Mouse (Mus musculus): ENCODE results near the gene Ank3.

The Ank3 gene

DNA sequence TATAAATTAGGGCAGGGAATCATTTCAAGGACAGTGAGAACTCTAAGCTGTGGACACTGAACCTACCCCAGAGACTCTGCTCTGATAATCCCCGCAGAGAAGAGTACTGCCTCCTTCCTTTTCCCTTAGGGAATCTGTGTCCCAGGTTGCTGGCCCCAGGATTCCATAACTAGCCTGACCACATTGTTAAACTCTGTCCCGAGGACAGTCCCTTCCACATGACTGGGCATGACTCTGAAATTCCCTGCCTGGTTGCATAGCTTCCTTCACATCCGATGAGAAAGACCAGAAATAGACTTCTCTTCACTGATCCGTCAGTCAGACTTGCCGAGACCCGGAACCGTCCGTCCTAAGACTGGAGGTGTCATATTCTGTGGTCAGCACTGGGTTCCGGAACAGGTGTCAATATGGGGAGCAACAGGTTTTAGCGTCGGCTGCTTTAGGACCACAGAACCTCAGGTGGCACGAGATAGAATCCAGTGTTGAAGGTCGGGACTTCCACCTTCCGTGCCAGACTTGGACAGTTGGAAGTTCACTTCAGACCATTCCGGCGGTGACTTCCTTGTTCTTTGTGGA lies 219.1 kb downstream of the Ank3 start:
- DNase-seq (ENCODE audit: low spot score in 2 of 2) = no peak

DNA sequence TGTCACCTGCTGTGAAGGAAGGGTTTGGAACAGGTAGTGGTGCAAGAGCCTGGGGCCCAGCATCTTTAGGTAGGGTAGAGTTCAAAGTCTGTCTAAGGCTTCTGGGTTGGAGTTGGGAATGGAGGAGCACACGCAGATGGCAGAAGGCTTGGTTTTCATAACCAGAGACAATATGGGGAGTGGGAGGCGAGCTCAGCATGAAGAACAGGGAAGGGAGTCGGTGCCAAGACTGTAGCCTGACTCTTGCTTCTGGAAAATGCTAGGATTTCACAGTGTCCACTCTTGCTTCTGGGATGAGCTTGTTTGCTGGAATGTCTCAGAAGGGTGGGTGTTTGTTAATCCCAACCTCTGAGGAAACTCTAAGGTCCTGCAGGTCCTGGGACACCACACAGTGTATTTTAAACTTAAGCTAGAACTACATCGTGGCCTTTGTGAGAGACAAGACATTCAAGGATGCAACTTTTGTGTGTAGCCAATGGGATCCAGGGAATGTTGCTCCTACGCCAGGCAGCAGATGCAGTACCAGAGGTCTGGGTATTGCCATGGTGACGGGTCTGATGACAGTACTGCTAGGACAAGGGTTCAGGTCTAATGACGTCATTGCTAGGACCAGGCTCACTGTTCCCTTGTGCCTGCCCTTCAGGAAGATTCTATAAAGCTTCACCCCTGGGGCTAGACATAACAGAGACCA lies 222.3 kb downstream of the Ank3 start:
- DNase-seq (ENCODE audit: low spot score in 2 of 2) = no peak

DNA sequence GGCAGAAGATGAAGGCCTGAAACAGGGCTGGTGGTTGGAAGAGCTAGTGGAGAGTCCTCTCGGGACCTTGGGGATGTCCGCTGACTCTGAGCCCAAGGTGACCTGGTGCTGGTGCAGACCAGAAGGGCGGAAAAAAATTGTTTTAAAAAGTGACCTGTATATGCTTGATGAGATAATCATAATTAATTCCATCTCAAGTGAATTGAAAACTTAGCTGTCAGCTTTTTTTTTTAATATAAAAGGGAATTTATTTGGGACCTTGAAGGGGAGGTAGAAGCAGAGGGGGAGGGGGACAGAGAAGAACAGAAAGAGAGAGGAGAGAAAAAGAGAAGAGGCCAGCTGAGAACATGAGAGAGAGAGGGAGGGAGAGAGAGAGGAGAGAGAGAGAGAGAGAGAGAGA lies 229.2 kb downstream of the Ank3 start:
- no peak for DNase-seq (ENCODE audit: low spot score in 2 of 2)

DNA sequence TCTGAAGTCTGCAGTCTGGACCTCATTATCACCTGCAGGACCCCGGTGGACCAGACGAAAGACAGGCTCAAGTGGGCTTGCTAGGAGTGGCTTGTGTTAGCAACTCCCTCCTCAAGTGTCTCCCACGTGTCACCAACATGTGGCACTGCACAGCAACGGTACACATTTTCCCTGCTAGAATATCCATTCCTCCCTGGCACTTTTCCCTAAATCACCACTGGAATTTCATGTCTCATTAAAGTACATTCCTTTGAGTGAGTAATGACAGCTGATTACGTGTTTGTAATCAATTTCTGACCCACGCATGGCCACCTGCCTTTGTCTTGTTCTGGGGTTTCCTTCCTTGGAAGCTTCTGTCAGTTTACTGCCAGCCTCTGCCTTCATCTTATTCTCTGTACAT lies 230.2 kb downstream of the Ank3 start:
- no peak for DNase-seq (ENCODE audit: low spot score in 2 of 2)

DNA sequence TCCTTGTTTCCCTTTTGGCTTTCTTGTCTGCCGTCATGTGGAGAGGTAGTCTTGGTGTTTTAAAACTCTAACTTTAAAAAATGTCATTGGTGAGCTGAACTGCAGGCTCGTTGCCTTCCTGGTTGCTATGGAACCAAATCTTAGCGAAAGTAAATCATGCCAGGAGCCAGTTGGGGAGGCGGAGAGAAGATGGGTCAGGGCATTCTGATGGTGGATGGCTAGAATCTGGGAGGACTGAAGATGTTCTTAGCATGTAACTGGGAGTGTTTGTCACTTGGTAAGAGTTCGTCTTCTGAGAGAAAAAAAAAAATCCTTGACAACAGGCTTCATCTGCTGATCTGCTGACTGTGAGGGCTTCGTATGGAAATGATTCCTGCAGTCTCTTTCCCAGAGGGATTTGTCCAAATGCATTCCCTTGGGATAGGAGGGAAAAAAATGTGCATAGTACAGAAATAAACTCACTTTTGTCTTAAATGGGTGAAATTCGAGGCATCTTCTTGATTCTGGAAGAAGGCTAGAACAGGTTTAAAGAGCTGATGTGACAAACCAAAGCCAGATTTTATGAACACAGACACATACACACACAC lies 232.3 kb downstream of the Ank3 start:
- no peak for DNase-seq (ENCODE audit: low spot score in 2 of 2)

DNA sequence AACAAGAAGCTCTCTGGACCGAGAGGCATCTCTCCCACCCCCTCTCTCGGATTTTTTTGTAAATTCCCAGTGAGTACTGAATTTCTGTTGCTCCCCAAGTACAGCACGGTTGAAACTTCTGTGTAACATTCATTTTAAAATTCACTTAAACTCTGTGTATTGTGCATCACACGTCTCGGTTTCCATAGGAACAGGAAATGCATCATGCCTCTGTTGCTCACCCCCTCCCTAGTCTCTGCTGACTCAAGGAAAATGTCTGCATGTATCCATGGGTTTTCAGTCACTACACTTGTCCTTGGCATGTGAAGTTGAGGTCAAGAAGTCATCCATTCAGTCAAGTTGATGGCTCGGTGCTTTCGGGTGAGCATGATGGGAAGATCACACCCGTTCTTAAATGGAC lies 234.3 kb downstream of the Ank3 start:
- peak in 1 of 2 experiments; percentile 3 for DNase-seq (ENCODE audit: low spot score in 2 of 2)

DNA sequence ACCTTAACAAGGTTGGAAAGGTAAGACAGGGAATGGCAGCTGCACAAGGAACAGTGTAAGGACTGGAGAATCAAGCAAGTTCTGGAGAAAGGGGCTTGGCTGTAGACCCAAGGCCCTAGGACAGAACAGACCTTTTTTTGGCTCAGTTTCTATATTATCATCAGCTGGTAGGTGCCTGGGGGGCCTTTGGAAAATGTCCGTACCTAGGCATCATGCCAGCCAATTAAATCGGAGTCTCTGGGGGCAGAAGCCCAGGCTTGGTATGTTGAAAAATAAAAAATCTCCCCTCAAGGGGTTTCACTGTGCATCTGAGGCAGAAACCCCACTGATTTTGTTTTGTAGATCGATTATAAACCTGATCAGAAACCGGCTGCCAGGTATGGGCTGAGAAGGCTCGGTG lies 236.3 kb downstream of the Ank3 start:
- peak in 1 of 2 experiments; percentile 2 for DNase-seq (ENCODE audit: low spot score in 2 of 2)

DNA sequence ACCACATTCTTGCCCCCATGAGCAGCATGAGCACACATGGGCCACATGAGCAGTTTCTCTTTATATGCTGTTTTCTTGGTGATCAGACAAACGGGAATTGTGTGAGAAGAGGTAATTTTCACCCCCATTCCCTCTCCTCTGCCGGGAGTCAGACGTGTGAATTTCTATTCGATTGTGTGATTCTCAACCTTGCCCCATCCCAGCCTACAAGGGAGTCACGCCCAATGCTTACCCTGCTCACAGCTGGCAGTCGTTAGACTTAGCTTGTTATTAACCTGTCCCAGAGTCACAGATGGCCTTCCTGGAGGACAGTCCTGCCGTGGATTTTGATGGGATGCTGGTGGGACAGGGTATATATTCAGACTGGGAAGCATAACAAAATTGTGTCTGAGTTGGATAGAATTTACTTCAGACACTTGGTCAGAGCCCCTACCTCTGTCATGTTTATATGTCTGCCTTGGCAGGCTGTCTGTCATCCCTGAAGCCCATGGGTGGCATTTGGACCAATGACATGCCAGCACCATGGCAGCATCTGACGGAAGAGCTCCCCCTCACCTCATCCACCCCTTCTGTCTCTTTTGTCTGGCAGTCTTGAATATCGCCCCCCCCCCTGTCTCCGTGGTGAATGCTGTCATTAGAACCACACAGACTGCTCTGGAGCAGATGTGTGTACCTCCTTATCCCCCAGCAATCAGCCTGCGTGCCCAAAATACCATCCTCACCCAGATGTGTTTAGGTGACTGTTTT lies 237.5 kb downstream of the Ank3 start:
- DNase-seq (ENCODE audit: low spot score in 2 of 2) = peak in 1 of 2 experiments; percentile 3

DNA sequence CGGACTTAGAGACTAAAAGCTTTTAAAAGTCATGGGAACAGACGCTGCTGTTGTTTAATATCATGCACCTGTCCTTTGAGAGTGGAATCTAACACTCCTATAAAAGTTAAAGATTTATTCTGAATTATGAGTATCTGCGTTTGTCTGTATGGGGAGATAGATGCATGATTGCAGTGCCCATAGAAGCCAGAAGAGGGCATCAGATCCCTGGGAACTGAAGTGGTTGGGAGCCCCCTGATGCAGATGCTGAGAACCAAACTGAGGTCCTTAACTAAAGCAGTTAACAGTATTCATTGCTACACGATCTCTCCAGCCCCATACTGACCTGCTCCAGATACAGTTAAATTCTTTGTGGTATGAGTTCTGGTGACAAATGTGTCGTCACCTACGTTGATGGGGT lies 240.6 kb downstream of the Ank3 start:
- DNase-seq (ENCODE audit: low spot score in 2 of 2) = peak in 1 of 2 experiments; percentile 1

DNA sequence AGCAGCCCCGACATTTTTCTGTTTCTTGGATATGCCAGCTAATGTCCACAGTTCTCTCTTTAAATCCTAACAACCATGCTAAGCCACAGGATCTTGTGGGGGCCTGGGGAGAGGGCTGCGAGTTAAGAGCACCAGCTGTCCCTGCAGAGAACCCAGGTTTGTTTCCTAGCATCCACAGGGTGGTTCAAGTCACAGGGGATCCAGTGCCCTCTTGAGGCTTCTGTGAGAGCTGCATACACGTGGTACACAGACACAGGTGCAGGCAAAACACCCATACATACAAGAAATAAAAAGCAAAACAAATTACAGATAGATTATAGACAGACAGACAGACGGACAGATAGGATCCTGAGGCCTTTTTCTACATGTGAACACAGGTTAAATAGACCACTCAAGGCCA lies 242.0 kb downstream of the Ank3 start:
- no peak for DNase-seq (ENCODE audit: low spot score in 2 of 2)

DNA sequence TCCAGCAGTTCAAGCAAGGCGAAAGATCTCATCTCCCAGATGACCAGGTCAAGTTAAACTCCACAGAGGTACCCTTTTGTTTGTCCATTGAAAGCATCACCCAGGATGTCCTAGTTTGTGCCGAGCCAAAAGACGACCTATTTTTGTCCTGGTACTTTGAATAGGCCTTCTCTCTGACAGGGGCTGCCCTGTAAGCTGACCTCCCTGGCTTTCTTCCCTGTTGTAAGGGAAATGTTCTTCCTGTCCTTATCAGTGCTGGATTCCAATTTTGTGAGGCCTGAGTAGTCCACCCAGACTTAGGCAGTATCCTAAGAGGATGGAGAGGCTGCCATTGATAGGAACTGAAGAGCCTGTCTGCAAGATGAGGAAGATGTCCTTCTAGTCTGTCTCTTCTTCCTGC lies 244.9 kb downstream of the Ank3 start:
- DNase-seq (ENCODE audit: low spot score in 2 of 2) = peak in 1 of 2 experiments; percentile 2

DNA sequence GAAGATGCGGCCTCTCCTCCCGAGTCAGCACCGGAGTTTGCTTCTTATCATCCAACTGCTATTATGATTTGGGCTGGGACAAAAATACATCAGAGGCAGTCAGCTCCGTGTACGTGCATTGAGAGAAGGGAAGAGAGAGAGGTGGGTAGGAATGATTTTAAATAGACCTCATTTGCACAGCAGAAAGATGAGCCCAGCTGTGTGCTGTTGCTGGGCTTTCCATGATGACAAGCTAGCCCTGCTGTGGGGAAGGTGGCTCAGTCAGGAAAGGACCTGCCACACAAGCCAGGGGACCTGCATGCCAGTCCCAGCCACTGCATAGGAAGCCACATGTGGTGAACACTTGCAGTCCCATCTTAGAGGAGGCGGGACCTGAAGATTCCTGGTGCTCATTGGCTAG lies 245.4 kb downstream of the Ank3 start:
- peak in 1 of 2 experiments; percentile 9 for DNase-seq (ENCODE audit: low spot score in 2 of 2)

DNA sequence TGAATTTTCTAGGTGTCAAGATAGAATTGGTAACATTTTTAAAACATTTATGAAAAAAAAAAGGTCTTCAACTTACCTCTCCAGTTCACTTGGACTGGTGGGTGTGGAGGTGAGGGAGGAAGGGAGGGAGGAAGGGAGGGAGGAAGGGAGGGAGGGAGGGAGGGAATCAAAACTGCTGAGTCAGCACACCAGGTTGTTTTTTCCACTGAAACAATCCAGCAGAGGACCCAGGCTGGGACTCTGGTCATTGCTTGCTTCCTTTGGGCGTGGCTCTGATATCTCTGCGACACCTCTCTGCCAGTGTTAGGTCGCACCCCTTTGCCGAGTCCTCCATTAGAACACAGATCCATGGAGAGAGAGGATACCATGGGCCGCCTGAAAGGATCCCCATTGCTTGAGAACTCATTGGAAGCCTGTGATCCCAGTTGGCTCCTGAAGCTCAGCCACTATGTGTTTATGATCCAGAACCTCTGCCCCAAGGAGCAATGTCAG lies 246.8 kb downstream of the Ank3 start:
- peak in 1 of 2 experiments; percentile 3 for DNase-seq (ENCODE audit: low spot score in 2 of 2)

DNA sequence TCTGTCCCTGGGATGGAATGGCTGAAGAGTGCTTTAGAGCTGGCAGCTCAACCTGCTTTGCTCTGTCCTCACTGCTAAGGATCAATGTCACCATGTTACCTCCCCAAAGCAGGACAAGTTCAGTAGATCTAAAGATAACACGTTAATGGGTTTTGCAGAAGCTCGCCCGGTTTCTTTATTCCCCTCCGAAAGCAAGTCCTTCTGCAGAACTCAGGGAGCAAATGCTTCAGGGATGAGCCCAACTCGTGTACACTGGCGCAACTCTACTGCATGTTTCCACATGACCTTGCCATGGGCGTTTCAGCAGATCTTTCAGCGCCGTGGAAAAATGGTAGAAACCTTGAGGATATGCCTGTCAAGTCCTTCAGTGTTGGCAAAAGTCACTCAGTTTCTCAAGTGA lies 247.4 kb downstream of the Ank3 start:
- DNase-seq (ENCODE audit: low spot score in 2 of 2) = peak in 1 of 2 experiments; percentile 1

DNA sequence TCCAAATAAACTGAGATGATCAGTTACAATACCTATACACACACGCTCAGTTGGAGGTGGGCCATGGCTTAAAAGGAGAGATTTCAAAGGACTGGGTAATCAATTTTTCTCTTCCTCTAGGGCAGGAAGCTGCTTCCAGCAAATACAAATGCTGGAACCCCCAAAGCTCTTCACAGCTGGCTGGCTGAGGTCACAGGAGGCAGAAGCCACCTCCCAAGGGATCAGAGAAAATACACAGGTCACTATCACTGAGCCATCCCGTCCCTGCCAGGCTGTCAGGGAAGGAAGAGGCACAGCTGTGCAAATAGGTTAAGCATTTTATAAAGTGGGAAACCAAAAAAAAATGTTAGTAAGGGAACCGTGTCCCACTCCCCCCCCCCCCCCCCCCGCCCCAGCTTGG lies 251.5 kb downstream of the Ank3 start:
- no peak for DNase-seq (ENCODE audit: low spot score in 2 of 2)

DNA sequence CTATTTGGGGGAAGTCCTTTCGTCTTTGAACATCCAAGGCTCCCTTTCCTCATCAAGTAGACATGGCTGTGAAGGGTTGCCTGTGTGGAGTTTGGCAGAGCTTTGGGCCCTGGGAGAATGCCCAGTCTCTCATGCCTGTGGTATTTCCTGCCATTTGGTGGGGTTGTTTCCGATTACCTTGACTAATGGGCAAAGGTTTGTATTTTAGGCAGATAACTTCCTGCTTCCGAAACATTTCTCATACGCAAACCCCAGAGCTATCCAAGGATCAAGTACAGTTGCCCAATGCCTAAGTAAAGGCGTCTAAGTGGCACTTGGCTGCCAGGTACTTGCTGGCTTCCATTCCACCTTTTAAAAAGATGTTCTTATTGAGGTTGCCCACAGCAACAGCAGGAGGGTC lies 254.1 kb downstream of the Ank3 start:
- DNase-seq (ENCODE audit: low spot score in 2 of 2) = no peak

DNA sequence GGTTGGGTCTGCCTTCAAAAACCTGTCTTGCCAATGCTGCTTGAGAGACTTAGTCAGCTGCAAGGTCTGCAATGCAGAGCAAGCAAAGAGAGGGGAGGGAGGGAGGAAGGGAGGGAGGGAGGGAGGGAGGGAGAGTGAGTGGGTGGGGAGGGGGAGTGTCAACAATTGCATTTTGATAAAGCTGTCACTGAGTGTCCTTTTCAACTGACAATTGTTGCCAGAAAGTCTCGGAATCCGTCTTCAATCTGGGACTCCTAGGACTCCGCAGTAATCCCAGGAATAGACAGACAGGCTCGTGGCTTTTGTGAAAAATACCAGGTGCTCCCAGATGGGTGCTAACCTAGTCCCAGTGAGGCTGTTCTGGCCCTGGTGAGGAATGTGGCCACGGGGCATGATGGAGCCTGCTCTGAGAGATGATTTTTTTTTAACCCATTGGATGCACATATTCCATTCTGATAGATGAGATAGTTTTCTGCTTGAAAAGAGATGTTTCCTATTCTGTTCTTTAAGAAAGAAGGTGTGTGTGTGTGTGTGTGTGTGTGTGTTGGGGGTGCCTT lies 254.6 kb downstream of the Ank3 start:
- DNase-seq (ENCODE audit: low spot score in 2 of 2) = no peak

DNA sequence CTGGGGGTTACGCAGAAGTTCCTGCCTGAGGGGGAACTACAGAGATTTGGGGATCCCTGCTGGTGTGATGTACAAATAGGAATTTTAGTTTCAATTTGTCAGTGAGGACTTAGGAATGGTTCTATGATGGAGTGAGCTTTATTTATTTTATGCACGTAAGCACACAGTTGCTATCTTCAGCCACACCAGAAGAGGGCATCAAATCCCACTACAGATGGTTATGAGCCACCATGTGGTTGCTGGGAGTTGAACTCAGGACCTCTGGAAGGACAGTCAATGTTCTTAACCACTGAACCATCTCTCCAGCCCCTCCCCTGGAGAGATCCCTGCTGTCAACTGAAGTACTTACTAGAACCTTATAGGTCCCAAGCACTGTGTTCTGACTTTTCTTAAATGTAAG lies 255.6 kb downstream of the Ank3 start:
- no peak for DNase-seq (ENCODE audit: low spot score in 2 of 2)

DNA sequence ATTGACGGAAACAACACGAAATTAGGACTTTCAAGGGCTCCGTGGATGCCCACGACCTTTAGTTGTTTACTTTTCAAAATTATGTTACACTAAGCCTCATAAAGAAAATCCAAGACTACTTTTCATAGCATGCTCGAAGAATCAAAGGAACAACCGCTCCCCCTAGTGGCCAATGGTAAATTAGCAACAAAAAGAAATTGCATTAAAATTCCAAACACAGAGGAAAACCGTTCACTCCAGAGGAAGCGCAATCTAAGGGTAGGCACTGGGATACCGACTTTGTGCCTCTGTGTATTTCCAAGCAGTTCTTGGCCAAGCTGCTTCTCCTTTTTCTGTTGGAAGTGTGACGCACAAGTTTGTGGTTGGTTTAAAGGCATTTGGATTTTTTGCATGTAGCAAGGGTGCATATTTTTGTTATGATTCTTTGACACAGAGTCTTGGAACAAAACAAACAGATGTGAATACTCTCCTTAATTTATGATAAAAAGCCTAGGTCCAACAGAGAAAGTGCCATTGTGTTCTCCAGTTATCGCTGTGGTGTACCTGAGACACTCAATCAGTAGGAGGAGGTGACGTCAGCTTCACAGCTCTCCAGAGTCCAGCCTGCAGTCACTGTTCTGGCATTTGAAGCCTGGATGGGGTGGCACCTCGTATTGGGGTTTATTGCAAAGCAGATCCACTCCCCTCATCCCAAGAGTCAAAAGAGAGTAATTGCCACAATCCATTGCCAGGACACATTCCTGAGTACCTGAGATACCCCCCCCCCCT lies 256.5 kb downstream of the Ank3 start:
- peak in 1 of 2 experiments; percentile 45 for DNase-seq (ENCODE audit: low spot score in 2 of 2)

DNA sequence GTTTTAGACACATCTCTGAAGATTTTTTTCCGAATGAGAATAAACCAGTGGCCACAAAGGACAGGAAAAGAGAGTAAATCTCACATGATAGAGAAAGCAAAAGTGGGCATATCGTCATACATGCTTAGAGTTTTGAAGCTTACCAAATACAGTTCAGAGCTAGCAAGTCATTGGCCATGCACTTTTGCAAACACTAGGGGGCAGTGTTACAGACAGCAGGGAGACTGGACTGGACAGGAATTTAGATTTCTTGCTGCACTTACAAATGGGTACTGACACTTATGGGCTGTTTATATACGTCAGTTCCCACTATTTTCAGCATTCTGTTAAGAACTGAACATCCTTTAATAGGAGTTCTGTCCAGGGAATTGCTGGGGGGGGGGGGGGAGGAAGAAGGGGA lies 257.7 kb downstream of the Ank3 start:
- no peak for DNase-seq (ENCODE audit: low spot score in 2 of 2)

DNA sequence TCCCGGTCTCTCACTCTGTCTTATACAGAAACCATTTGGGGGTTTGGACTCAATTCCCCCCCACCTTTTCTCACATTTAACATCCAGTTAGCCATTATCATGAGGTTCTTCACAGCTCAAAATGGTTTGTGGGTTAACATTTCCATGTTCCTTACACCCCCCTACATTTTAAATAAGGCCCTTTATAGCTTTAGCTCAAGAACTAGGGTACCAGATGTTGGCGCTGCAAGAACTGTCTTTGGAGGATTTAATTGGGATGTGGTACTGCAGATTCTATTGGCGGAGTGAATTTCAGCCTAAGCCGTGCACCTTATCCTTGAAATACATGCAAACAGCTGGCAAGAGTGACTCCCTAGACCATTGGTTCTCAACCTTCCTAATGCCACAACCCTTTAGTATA lies 261.2 kb downstream of the Ank3 start:
- DNase-seq (ENCODE audit: low spot score in 2 of 2) = no peak
